Mouse (Mus musculus) olfactory bulb, adult 2 months (tissue): ENCODE results near the gene Usp43.

Experiments used
- CTCF ChIP-seq: fragments of 200-500 bp; IDR thresholded peaks from 2 replicates; pipeline ENCODE4 v1.5.1; 2012; ENCODE audit warnings: low read depth, mild to moderate bottlenecking, low read length, moderate library complexity; ENCODE audit not compliant: insufficient read depth
- POLR2A ChIP-seq: fragments of 200-500 bp; IDR thresholded peaks from 2 replicates; pipeline ENCODE4 v1.6.1; 2012; ENCODE audit warnings: mild to moderate bottlenecking, low read depth, low read length, moderate library complexity; ENCODE audit not compliant: insufficient read depth

GRCm38 (mm10) chr11:67851770-67852169 lies 70.2 kb downstream of the Usp43 start:
- no peak for TF ChIP-seq CTCF
- TF ChIP-seq POLR2A = no peak
